ENCODE assay signal across 10 mouse cellular contexts in the genomic region with DNA sequence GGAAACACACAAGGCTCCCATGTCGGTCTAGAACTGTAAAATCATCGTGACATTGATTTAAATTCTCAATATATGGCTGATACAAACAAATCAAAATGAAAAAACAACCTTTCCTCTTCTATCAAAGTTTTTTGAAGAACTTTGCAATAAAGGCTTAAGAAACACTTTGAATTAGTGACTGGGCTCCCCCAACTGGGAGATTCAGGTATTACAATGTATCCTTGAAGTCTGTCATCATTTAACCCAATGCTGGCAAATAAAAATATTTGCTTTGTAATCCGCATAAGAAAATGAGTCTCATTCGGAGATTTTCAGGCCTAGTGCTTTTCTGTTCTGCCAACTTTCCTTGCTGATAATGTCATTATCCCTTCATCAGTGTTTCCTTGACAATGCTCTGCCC.
DNase-seq lines count a peak whose midpoint lies in the region; ATAC-seq lines count a peak whose summit lies in the region.
"Had no signal": no experiment of that assay in that cellular context is flagged by ENCODE, and none has a peak within 500 bp of the region (broad histone marks: within the 10 kb centered on the region; RNA-seq: fewer than 3 reads in every experiment).

No protein-coding gene starts in this region.

- peak; percentile 34 to 67 for DNase-seq in heart, postnatal 10 days
- DNase-seq in heart, postnatal 36 days: no peak
- DNase-seq in ovary, postnatal 14 days (ENCODE audit: low spot score): peak; percentile 31
- DNase-seq in ovary, adult 18-20 months (ENCODE audit: low spot score): no peak
- peak; percentile 7 for DNase-seq in c-Kit-positive CD71-positive TER-119-negative erythroid progenitor cells, embryonic 14.5 days (ENCODE audit: low read depth)
- DNase-seq in left cerebral cortex, postnatal 10 days (ENCODE audit: extremely low spot score in 1 of 2, low spot score in 2 of 2): peak; percentile 34 to 66
- no peak for DNase-seq in spleen, postnatal 4 days (ENCODE audit: low spot score in 2 of 2)

- peaks cover 8% of the 10 kb centered on the region for H3K4me1 ChIP-seq in forebrain, embryonic 12.5 days

- no peak overlapping the region for H3K9ac ChIP-seq in forebrain, embryonic 12.5 days
- H3K9ac ChIP-seq: hindbrain, embryonic 15.5 days had no signal

- WGBS in forebrain, embryonic 12.5 days: 40% methylated on average over 4 of the region's 4 CpGs

- H3K9me3 ChIP-seq in forebrain, embryonic 12.5 days: no peaks in the 10 kb centered on the region
- H3K9me3 ChIP-seq: hindbrain, embryonic 15.5 days had no signal

- no peak overlapping the region for H3K27ac ChIP-seq in forebrain, embryonic 12.5 days
- H3K27ac ChIP-seq: hindbrain, embryonic 15.5 days had no signal

- intact Hi-C loops in heart, postnatal 10 days (cut with DNase I): no loop called here
- intact Hi-C loops in heart, postnatal 36 days (cut with DNase I): no loop called here
- intact Hi-C loops in left cerebral cortex, postnatal 10 days (cut with DNase I): loop anchor here (5.0 kb wide), 1 partner anchor 1922 kb away; no protein-coding TSS in a partner anchor

- no peak overlapping the region for H3K4me2 ChIP-seq in forebrain, embryonic 12.5 days
- H3K4me2 ChIP-seq: hindbrain, embryonic 15.5 days had no signal

- no peak overlapping the region for H3K4me3 ChIP-seq in forebrain, embryonic 12.5 days (replicated peaks)
- H3K4me3 ChIP-seq: hindbrain, embryonic 15.5 days; myocyte had no signal

- H3K27me3 ChIP-seq in forebrain, embryonic 12.5 days: no peaks in the 10 kb centered on the region
- H3K27me3 ChIP-seq: hindbrain, embryonic 15.5 days had no signal

- ATAC-seq in forebrain, embryonic 12.5 days (ENCODE audit: low FRiP score): no peak

- H3K36me3 ChIP-seq in forebrain, embryonic 12.5 days (replicated peaks): no peaks in the 10 kb centered on the region
- H3K36me3 ChIP-seq: hindbrain, embryonic 15.5 days had no signal

Comparison
In these comparisons a context has a peak if more than half of its experiments do, and no peak if none do; other contexts are left out.
1. DNase-seq: peak in heart, postnatal 10 days (2 of 2), ovary, postnatal 14 days (single experiment), c-Kit-positive CD71-positive TER-119-negative erythroid progenitor cells, embryonic 14.5 days (single experiment) and left cerebral cortex, postnatal 10 days (2 of 2); none in heart, postnatal 36 days (0 of 2), ovary, adult 18-20 months (single experiment) and spleen, postnatal 4 days (0 of 2).